Mouse (Mus musculus) heart, postnatal 0 days (tissue): ENCODE data around the gene Rbfox3. TPM values are rescaled to one million over a fixed set of nuclear protein-coding genes. Genes with fewer than 3 reads are reported as not detected.

Source experiments
- ATAC-seq: fragments of 200-750 bp; cut with Nextera tagmentation; 2 replicates; pipeline ENCODE4 v1.8.0; 2017; ENCODE audit warnings: low read depth, moderate number of reproducible peaks, moderate library complexity; ENCODE audit not compliant: insufficient read depth
- DNase-seq: peaks from one replicate; pipeline ENCODE4 v3.0.0-alpha.2; 2016; ENCODE audit warnings: low spot score
- H3K27ac ChIP-seq: fragments of 300-500 bp; sonication (generic); 2 replicates; pipeline ENCODE4 v1.5.1; 2014; ENCODE audit warnings: low read depth, mild to moderate bottlenecking
- H3K27me3 ChIP-seq: fragments of 300-500 bp; sonication (generic); 2 replicates; pipeline ENCODE4 v1.6.1; 2014; ENCODE audit warnings: low read length, mixed read lengths; ENCODE audit not compliant: control insufficient read depth, insufficient read depth
- H3K36me3 ChIP-seq: fragments of 300-500 bp; sonication (generic); replicated peaks from 2 replicates; pipeline ENCODE4 v1.6.1; 2014; ENCODE audit warnings: low read length, mixed read lengths; ENCODE audit not compliant: control insufficient read depth, insufficient read depth
- H3K4me1 ChIP-seq: fragments of 300-500 bp; sonication (generic); 2 replicates; pipeline ENCODE4 v1.6.1; 2014; ENCODE audit warnings: antibody characterized with exemption; ENCODE audit not compliant: control insufficient read depth, insufficient read depth
- H3K4me2 ChIP-seq: fragments of 300-500 bp; sonication (generic); 2 replicates; pipeline ENCODE4 v1.6.1; 2014; ENCODE audit warnings: low read depth, mild to moderate bottlenecking, low read length, moderate library complexity
- H3K4me3 ChIP-seq: fragments of 300-500 bp; sonication (generic); 2 replicates; pipeline ENCODE4 v1.5.1; 2014; ENCODE audit warnings: low read depth, low read length
- H3K9ac ChIP-seq: fragments of 300-500 bp; sonication (generic); replicated peaks from 2 replicates; pipeline ENCODE4 v1.6.1; 2014; ENCODE audit warnings: low read depth, low read length, mixed read lengths
- H3K9me3 ChIP-seq: fragments of 300-500 bp; sonication (generic); replicated peaks from 2 replicates; pipeline ENCODE4 v1.6.1; 2016; ENCODE audit warnings: low read length; ENCODE audit not compliant: control insufficient read depth
- CTCF ChIP-seq: IDR thresholded peaks from 2 replicates; pipeline ENCODE4 v1.5.1; 2016; ENCODE audit warnings: antibody characterized with exemption, control low read depth, low read depth
- EP300 ChIP-seq: IDR thresholded peaks from 2 replicates; pipeline ENCODE4 v1.6.1; 2016; ENCODE audit warnings: antibody characterized with exemption, low read depth
- WGBS: fragments of 180-500 bp; shearing (Covaris S2); extraction: QIAGEN DNeasy Blood & Tissue Kit; methylation state at CpG from one replicate; pipeline ENCODE4 v1.1.7; 2014; 5-methylcytosine and 5-hydroxymethylcytosine counted together
- polyA plus RNA-seq: library from polyadenylated mRNA; unstranded; fragments of >200 nt; fragmentation: Nextera tagmentation; extraction: Ambion mirVana; gene quantifications from 2 replicates; pipeline ENCODE4 v1.2.1, GENCODE M21; 2015
- total RNA-seq: library from RNA; depleted of rRNA; stranded (reverse); fragments of >200 nt; gene quantifications from 2 replicates; pipeline ENCODE4 v1.2.3, GENCODE M21; 2014; ENCODE audit warnings: low replicate concordance

Gene Rbfox3
- total and polyA plus RNA-seq, 2 experiments from 2014 or later = 0.08 to 1.2 TPM

DNA sequence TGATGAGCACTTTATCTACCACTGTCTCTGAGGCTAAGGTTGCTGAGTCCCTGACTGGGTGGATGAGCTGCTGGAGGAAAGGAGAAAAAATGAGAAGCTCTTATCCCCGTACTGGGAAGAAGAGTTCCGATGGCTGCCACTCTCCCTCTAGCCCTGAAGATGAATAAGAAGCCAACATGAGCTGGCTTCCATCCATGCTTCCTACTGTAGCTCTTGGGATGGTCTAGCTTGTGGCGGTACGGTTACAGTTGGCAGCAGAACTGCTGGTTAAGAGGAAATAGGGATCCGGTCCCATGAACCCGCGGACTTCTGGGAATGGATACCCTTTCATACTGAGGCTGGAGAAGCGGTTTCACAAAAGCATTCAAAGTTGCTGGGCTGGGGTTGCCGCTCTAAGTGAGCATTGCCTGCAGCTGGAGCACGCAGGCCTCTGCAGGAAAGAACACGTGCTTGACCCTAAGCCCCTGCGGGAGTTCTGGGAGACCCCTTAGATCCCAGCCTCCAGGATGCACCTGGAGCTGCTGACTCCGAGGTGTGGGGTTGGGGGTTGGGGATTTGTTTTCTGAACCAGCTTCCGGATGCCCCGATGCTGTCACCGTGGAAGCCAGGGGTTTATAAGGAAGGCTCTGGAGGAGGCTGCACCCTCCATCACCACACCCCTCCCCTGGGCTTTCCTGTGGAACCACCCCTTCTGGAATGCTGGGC, 215.0 kb downstream of the Rbfox3 start:
- no peak overlapping the region for H3K4me3 ChIP-seq
- no peak for ATAC-seq
- peaks cover 12% of the 10 kb centered on the region; the same call in 1 of the 2 replicates for H3K27me3 ChIP-seq
- DNase-seq = no peak
- H3K4me2 ChIP-seq = no peak overlapping the region
- no peaks in the 10 kb centered on the region for H3K36me3 ChIP-seq
- no peak overlapping the region for H3K27ac ChIP-seq
- no peak for TF ChIP-seq EP300
- no peak for TF ChIP-seq CTCF
- 50% methylated on average over 16 of the region's 16 CpGs for WGBS
- H3K4me1 ChIP-seq = no peaks in the 10 kb centered on the region
- no peak overlapping the region for H3K9ac ChIP-seq
- H3K9me3 ChIP-seq = no peaks in the 10 kb centered on the region

DNA sequence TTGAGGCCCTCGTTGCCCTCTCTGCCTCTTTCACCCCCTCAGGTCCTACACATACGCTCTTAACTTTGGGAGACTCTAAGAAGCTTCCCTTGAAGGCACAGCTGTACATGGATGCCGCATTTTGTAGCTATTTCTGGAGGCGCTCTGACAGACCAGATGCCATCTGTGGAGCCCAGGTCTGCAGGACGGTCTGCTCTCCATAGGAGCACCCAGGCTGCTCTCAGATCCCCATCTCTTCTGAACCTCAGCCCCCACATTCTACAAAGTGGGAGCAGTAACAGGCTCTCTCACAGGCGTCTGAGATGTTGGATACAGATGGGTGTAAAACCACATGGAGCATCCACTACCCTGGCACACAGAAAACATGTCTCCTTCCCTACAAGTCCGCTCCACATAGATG, 218.1 kb downstream of the Rbfox3 start:
- no peak for ATAC-seq
- no peaks in the 10 kb centered on the region for H3K4me1 ChIP-seq
- WGBS = 71% methylated on average over 7 of the region's 7 CpGs
- H3K27ac ChIP-seq = no peak overlapping the region
- no peaks in the 10 kb centered on the region for H3K36me3 ChIP-seq
- no peak overlapping the region for H3K9ac ChIP-seq
- no peak for TF ChIP-seq CTCF
- no peak for TF ChIP-seq EP300
- H3K4me2 ChIP-seq = no peak overlapping the region
- no peaks in the 10 kb centered on the region for H3K9me3 ChIP-seq
- peaks cover 17% of the 10 kb centered on the region; the same call in 1 of the 2 replicates for H3K27me3 ChIP-seq
- DNase-seq = no peak
- no peak overlapping the region for H3K4me3 ChIP-seq

DNA sequence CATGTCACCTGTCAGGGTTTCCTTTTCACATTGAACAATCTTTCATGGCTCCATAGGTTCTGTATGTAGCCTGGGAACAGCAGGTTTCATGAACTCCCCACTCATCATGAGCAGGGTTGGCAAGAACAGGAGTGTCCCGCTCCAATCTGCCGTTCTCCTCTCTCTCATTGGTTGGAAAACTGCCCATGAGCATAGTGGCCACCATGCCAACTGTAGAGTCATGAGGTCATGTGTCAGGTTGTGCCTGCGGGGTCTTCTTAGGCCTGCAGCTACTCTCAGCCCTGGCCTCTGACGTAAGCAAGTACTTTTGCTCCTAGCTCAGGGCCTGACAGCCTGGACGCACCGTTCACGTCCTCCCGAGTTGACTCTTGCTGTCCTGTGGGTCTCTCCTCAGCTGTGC, 221.1 kb downstream of the Rbfox3 start:
- Histone ChIP-seq H3K9ac (no peak overlapping the region), H3K4me1 (no peaks in the 10 kb centered on the region), H3K9me3 (no peaks in the 10 kb centered on the region), H3K27ac (no peak overlapping the region), H3K4me3 (no peak overlapping the region), H3K4me2 (no peak overlapping the region), H3K36me3 (no peaks in the 10 kb centered on the region), H3K27me3 (peaks cover 17% of the 10 kb centered on the region; the same call in 1 of the 2 replicates)
- no peak for TF ChIP-seq EP300
- TF ChIP-seq CTCF = no peak
- 76% methylated on average over 8 of the region's 8 CpGs for WGBS
- DNase-seq = no peak
- ATAC-seq = no peak

DNA sequence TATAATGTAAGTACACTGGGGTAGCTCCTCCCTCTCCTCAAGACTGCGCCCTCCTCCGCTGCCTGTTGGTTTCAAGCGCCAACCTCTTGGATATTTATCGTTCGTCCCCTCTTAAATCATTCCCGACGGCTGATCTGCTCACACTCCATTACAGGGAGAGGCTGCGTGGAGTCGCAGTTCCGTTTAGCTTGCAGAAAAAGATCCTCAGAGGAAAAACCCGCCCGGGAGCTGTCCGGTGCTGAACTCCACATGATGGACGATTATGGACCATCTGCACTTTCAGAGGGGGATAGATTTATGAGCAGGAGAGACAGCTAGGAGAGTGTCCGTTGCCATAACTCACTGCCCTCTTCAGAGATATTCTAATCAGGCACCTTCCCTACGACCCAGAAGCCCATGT, 226.0 kb downstream of the Rbfox3 start:
- no peaks in the 10 kb centered on the region for H3K9me3 ChIP-seq

DNA sequence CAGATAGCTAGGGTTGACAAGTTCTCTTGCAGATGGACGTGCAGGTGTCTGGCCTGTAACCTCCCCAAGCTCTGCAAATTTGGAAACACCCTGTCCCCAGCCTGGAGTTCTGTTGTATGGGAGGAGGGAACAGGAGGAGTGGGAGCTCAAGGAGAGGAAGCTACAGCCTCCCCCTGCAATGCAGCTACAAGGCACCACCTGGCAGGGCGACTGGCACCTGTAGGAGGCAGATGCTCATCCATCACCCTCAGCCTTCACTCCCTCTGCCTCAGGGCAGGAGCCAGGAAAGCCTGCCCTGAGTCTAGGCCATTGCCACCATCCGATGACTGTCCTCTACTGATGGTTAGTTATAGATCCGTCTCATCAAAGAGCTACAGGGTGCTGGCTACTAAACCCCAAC, 226.7 kb downstream of the Rbfox3 start:
- Histone ChIP-seq H3K9me3 (no peaks in the 10 kb centered on the region), H3K27me3 (peaks cover 12% of the 10 kb centered on the region; the same call in 1 of the 2 replicates), H3K9ac (no peak overlapping the region), H3K4me2 (no peak overlapping the region), H3K36me3 (no peaks in the 10 kb centered on the region), H3K4me3 (no peak overlapping the region), H3K27ac (no peak overlapping the region), H3K4me1 (no peaks in the 10 kb centered on the region)
- WGBS = 61% methylated on average over 4 of the region's 4 CpGs
- DNase-seq (no peak), ATAC-seq (no peak)
- no peak for TF ChIP-seq CTCF
- no peak for TF ChIP-seq EP300

More for the DNA sequence above, 226.0 kb downstream of the Rbfox3 start:
- 6% methylated on average over 16 of the region's 16 CpGs for WGBS
- TF ChIP-seq CTCF (no peak), EP300 (no peak)
- Histone ChIP-seq H3K27me3 (peaks cover 8% of the 10 kb centered on the region; the same call in 1 of the 2 replicates), H3K27ac (no peak overlapping the region), H3K4me3 (no peak overlapping the region), H3K9ac (no peak overlapping the region), H3K4me2 (no peak overlapping the region), H3K4me1 (no peaks in the 10 kb centered on the region), H3K36me3 (no peaks in the 10 kb centered on the region)
- DNase-seq = no peak
- ATAC-seq = no peak

DNA sequence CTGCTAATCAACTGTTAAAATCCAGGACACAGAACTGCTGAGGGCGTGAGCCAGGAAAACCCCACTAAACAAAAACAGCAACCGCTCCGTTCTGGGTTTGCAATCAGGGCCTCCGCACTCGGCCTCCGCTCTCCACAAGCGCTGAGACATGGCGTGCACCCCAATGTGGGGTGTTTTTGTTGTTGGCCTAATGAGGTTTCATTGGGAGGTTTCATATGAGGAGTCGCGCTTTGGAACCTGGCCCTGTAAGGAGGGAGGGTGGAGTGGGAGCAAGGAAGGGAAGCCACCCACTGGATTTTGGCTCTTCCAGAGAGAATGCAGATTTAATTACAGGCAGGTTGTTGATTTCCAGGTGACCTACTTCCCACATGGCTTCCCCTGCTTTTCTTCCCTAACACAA, 230.7 kb downstream of the Rbfox3 start:
- no peak for DNase-seq
- Histone ChIP-seq H3K4me1 (no peaks in the 10 kb centered on the region), H3K36me3 (no peaks in the 10 kb centered on the region), H3K27ac (no peak overlapping the region), H3K9me3 (no peaks in the 10 kb centered on the region), H3K4me2 (no peak overlapping the region), H3K4me3 (no peak overlapping the region), H3K27me3 (peaks cover 8% of the 10 kb centered on the region; the same call in 1 of the 2 replicates), H3K9ac (no peak overlapping the region)
- no peak for ATAC-seq
- WGBS = 72% methylated on average over 10 of the region's 10 CpGs
- TF ChIP-seq EP300 (no peak), CTCF (no peak)
